Mouse (Mus musculus) MEL (cell line): ENCODE results near the gene Dnajc28. TPM values are rescaled to one million over a fixed set of nuclear protein-coding genes. Genes with fewer than 3 reads are reported as not detected.
A peak's percentile ranks its signal among the peaks of the same experiment; 100 is the strongest.

Experiments
- DNase-seq: peaks from one replicate; pipeline ENCODE4 v3.0.0; 2011; ENCODE audit warnings: low read depth, low spot score
- H3K27ac ChIP-seq: 2 replicates; pipeline ENCODE4 v1.5.1; 2012; ENCODE audit warnings: low read depth, mild to moderate bottlenecking, control low read depth, low read length, moderate library complexity; ENCODE audit not compliant: control insufficient read depth
- H3K27me3 ChIP-seq, 2 experiments: fragments of 150-350 bp in 1 of 2; sonication (generic) in 1 of 2; 2 replicates each; pipeline ENCODE4 v1.6.1; 2012; ENCODE audit warnings: low read length in 2 of 2, mild to moderate bottlenecking in 2 of 2, improper control_type of control experiment in 1 of 2, moderate library complexity in 1 of 2; ENCODE audit not compliant: insufficient read depth in 2 of 2, control insufficient read depth in 1 of 2
- H3K36me3 ChIP-seq, 2 experiments: 2 replicates each; pipeline ENCODE4 v1.6.1; 2012 to 2014; ENCODE audit warnings: low read length in 2 of 2, improper control_type of control experiment in 1 of 2, inconsistent platforms in 1 of 2, mild to moderate bottlenecking in 1 of 2; ENCODE audit not compliant: insufficient read depth in 2 of 2, control insufficient read depth in 1 of 2
- H3K4me1 ChIP-seq, 2 experiments: fragments of 150-350 bp in 1 of 2; sonication (generic) in 1 of 2; 2 replicates each; pipeline ENCODE4 v1.6.1; 2012; ENCODE audit warnings: low read length in 2 of 2, improper control_type of control experiment in 1 of 2, mild to moderate bottlenecking in 1 of 2; ENCODE audit not compliant: insufficient read depth in 2 of 2, control insufficient read depth in 1 of 2
- H3K4me3 ChIP-seq, 2 experiments: fragments of 150-350 bp in 1 of 2; sonication (generic) in 1 of 2; 2 replicates each; pipeline ENCODE4 v1.5.1; 2012; ENCODE audit warnings: low read depth in 2 of 2, low read length in 2 of 2, mild to moderate bottlenecking in 2 of 2, moderate library complexity in 2 of 2, control low read depth in 1 of 2, improper control_type of control experiment in 1 of 2; ENCODE audit not compliant: control insufficient read depth in 1 of 2, insufficient read depth in 1 of 2
- H3K79me2 ChIP-seq: 2 replicates; pipeline ENCODE4 v1.6.1; 2012; ENCODE audit warnings: mild to moderate bottlenecking, low read length, moderate library complexity; ENCODE audit not compliant: control insufficient read depth, poor library complexity, insufficient read depth
- H3K9ac ChIP-seq: 2 replicates; pipeline ENCODE4 v1.6.1; 2012; ENCODE audit warnings: low read depth, mild to moderate bottlenecking, control low read depth, low read length, moderate library complexity; ENCODE audit not compliant: control insufficient read depth, poor library complexity, severe bottlenecking
- H3K9me3 ChIP-seq: fragments of 150-350 bp; sonication (generic); replicated peaks from 2 replicates; pipeline ENCODE4 v1.6.1; 2012; ENCODE audit warnings: mild to moderate bottlenecking, low read length, improper control_type of control experiment, moderate library complexity; ENCODE audit not compliant: insufficient read depth
- BHLHE40 ChIP-seq: IDR thresholded peaks from 2 replicates; pipeline ENCODE4 v1.6.1; 2012; ENCODE audit warnings: low read depth, mild to moderate bottlenecking, inconsistent platforms, low read length, improper control_type of control experiment, borderline replicate concordance
- CHD2 ChIP-seq: IDR thresholded peaks from 2 replicates; pipeline ENCODE4 v1.6.1; 2011; ENCODE audit warnings: low read length, improper control_type of control experiment
- CTCF ChIP-seq, 3 experiments: IDR thresholded peaks in 2 of 3; conservative IDR thresholded peaks in 1 of 3; 2 replicates each; pipeline ENCODE4 v1.5.1; 2011 to 2012; ENCODE audit warnings: low read length in 3 of 3, low read depth in 2 of 3, mild to moderate bottlenecking in 2 of 3, improper control_type of control experiment in 1 of 3, inconsistent platforms in 1 of 3, mixed read lengths in 1 of 3, moderate library complexity in 1 of 3; ENCODE audit not compliant: control insufficient read depth in 1 of 3, insufficient read depth in 1 of 3, poor library complexity in 1 of 3, severe bottlenecking in 1 of 3
- E2F4 ChIP-seq: IDR thresholded peaks from 2 replicates; pipeline ENCODE4 v1.6.1; 2011; ENCODE audit warnings: low read depth, low read length, improper control_type of control experiment, borderline replicate concordance
- EP300 ChIP-seq, 2 experiments: IDR thresholded peaks; 2 replicates each; pipeline ENCODE4 v1.6.1; 2011; ENCODE audit warnings: improper control_type of control experiment in 2 of 2, low read length in 2 of 2, low read depth in 1 of 2, mild to moderate bottlenecking in 1 of 2
- GATA1 ChIP-seq: IDR thresholded peaks from 2 replicates; pipeline ENCODE4 v1.6.1; 2011; ENCODE audit warnings: low read depth, low read length, improper control_type of control experiment
- KAT2A ChIP-seq: conservative IDR thresholded peaks from 2 replicates; pipeline ENCODE4 v1.6.1; 2012; ENCODE audit warnings: low read depth, low read length, improper control_type of control experiment, inconsistent platforms
- MAFK ChIP-seq: IDR thresholded peaks from 2 replicates; pipeline ENCODE4 v1.6.1; 2011; ENCODE audit warnings: low read depth, mild to moderate bottlenecking, low read length, improper control_type of control experiment, borderline replicate concordance
- MAZ ChIP-seq: IDR thresholded peaks from 2 replicates; pipeline ENCODE4 v1.6.1; 2012; ENCODE audit warnings: low read depth, mild to moderate bottlenecking, inconsistent platforms, low read length, improper control_type of control experiment
- MEF2A ChIP-seq: IDR thresholded peaks from 2 replicates; pipeline ENCODE4 v1.6.1; 2014; ENCODE audit warnings: low read depth, mild to moderate bottlenecking, inconsistent platforms, low read length, improper control_type of control experiment; ENCODE audit not compliant: poor library complexity, insufficient replicate concordance, severe bottlenecking; ENCODE audit errors: extremely low read depth
- MXI1 ChIP-seq: IDR thresholded peaks from 2 replicates; pipeline ENCODE4 v1.6.1; 2011; ENCODE audit warnings: mild to moderate bottlenecking, low read depth, low read length, improper control_type of control experiment
- MYB ChIP-seq: IDR thresholded peaks from 2 replicates; pipeline ENCODE4 v1.6.1; 2011; ENCODE audit warnings: mild to moderate bottlenecking, low read depth, low read length, improper control_type of control experiment
- NELFE ChIP-seq: IDR thresholded peaks from 2 replicates; pipeline ENCODE4 v1.6.1; 2011; ENCODE audit warnings: low read depth, low read length, improper control_type of control experiment
- NRF1 ChIP-seq: IDR thresholded peaks from 2 replicates; pipeline ENCODE4 v1.6.1; 2014; ENCODE audit warnings: low read depth, mild to moderate bottlenecking, inconsistent platforms, low read length, improper control_type of control experiment, moderate library complexity; ENCODE audit not compliant: poor library complexity, insufficient read depth, severe bottlenecking
- RAD21 ChIP-seq: IDR thresholded peaks from 2 replicates; pipeline ENCODE4 v1.6.1; 2011; ENCODE audit warnings: mild to moderate bottlenecking, low read depth, low read length, improper control_type of control experiment
- RCOR1 ChIP-seq: IDR thresholded peaks from 2 replicates; pipeline ENCODE4 v1.6.1; 2012; ENCODE audit warnings: low read depth, mild to moderate bottlenecking, inconsistent platforms, low read length, improper control_type of control experiment
- SMC3 ChIP-seq: IDR thresholded peaks from 2 replicates; pipeline ENCODE4 v1.6.1; 2011; ENCODE audit warnings: low read depth, low read length, improper control_type of control experiment
- TCF12 ChIP-seq: IDR thresholded peaks from 2 replicates; pipeline ENCODE4 v1.6.1; 2014; ENCODE audit warnings: low read depth, mild to moderate bottlenecking, inconsistent platforms, low read length, improper control_type of control experiment, moderate library complexity
- USF2 ChIP-seq, 2 experiments: IDR thresholded peaks; 2 replicates each; pipeline ENCODE4 v1.6.1; 2011 to 2012; ENCODE audit warnings: improper control_type of control experiment in 2 of 2, low read length in 2 of 2, borderline replicate concordance in 1 of 2, inconsistent platforms in 1 of 2, low read depth in 1 of 2, mild to moderate bottlenecking in 1 of 2; ENCODE audit not compliant: insufficient read depth in 1 of 2
- ZC3H11A ChIP-seq: IDR thresholded peaks from 2 replicates; pipeline ENCODE4 v1.6.1; 2012; ENCODE audit warnings: low read depth, mild to moderate bottlenecking, inconsistent platforms, low read length, improper control_type of control experiment
- ZKSCAN1 ChIP-seq: IDR thresholded peaks from 2 replicates; pipeline ENCODE4 v1.6.1; 2012; ENCODE audit warnings: low read depth, mild to moderate bottlenecking, inconsistent platforms, low read length, improper control_type of control experiment, moderate library complexity
- ZMIZ1 ChIP-seq: IDR thresholded peaks from 2 replicates; pipeline ENCODE4 v1.6.1; 2012; ENCODE audit warnings: low read depth, mild to moderate bottlenecking, inconsistent platforms, low read length, improper control_type of control experiment, moderate library complexity
- polyA plus RNA-seq, 2 experiments: library from polyadenylated mRNA; stranded (reverse) in 1 of 2; unstranded in 1 of 2; fragments of >175 nt in 1 of 2; fragments of >200 nt in 1 of 2; gene quantifications; 2 replicates each; pipeline versions ENCODE4 v1.2.1 to v1.2.4; 2012; ENCODE audit warnings: low replicate concordance in 2 of 2, low read depth in 1 of 2; ENCODE audit not compliant: insufficient read length in 2 of 2, insufficient read depth in 1 of 2, missing spikeins in 1 of 2
- total RNA-seq: library from RNA; depleted of rRNA; stranded (reverse); fragments of 300-350 nt; gene quantifications from 2 replicates; pipeline ENCODE4 v1.2.3, GENCODE M21; 2012

Dnajc28 gene
- total and polyA plus RNA-seq, 3 experiments, result 1.2 to 1.9 TPM; not detected in 1

GRCm38 (mm10) chr16:91620991-91621390 lies 2.2 kb upstream of the Dnajc28 start:
- H3K4me1 ChIP-seq, result peaks cover 0 to 5% of the 10 kb centered on the region in 2 experiments; a peak in 2 of 4 replicates
- H3K27me3 ChIP-seq, result no peaks in the 10 kb centered on the region
- H3K27ac ChIP-seq, result no peak overlapping the region
- no peaks in the 10 kb centered on the region for H3K9me3 ChIP-seq
- H3K4me3 ChIP-seq, result no peak overlapping the region
- H3K36me3 ChIP-seq, result peaks cover 0 to 16% of the 10 kb centered on the region in 2 experiments; a peak in 2 of 4 replicates
- H3K79me2 ChIP-seq, result no peaks in the 10 kb centered on the region
- DNase-seq, result no peak
- TF ChIP-seq MYB (no peak), SMC3 (no peak), GATA1 (no peak), BHLHE40 (no peak), MEF2A (no peak), MAFK (no peak), EP300 (IDR thresholded peaks at IDR 0.05; ENCODE audit: low read depth in 1 of 2, low read length in 2 of 2) (no peak), NRF1 (no peak), MAZ (no peak), RAD21 (no peak)
- H3K9ac ChIP-seq, result no peak overlapping the region

- Histone ChIP-seq H3K4me1 (peaks cover 0 to 5% of the 10 kb centered on the region in 2 experiments; a peak in 2 of 4 replicates), H3K4me3 (no peak overlapping the region)
- DNase-seq, result no peak
These were observed 1.4 kb upstream of the Dnajc28 start for GRCm38 (mm10) chr16:91620185-91620584.

DNA sequence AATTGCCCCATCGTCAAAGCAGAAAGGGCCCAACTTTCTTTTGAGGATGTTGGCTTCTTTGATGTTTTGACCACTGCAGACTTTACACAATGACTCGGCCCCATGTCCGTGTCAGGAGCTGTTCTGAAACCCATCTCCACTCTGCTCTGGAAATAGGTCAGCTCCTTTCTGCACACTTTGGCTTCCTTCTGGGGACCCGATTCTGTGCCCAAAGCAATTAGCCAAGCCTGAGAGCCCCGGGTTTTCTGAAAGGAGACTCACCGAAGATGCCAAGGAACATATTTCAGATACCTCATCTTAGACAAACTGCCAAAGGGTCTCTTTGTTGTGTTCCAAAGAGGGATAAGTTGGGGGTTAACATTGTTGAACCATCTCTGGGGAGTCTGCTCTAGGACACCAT lies 4.3 kb downstream of the Dnajc28 start:
- Histone ChIP-seq H3K9me3 (no peaks in the 10 kb centered on the region), H3K27me3 (no peaks in the 10 kb centered on the region), H3K4me1 (peaks cover 0 to 5% of the 10 kb centered on the region in 2 experiments; a peak in 2 of 4 replicates), H3K9ac (no peak overlapping the region), H3K27ac (no peak overlapping the region), H3K79me2 (no peaks in the 10 kb centered on the region), H3K36me3 (no peaks in the 10 kb centered on the region), H3K4me3 (no peak overlapping the region)
- TF ChIP-seq RAD21 (no peak), SMC3 (no peak), MEF2A (no peak), TCF12 (no peak), CHD2 (no peak), CTCF (IDR thresholded peaks at IDR 0.05 in 2 of 3, conservative IDR thresholded peaks at IDR 0.05 in 1 of 3; ENCODE audit: control insufficient read depth in 1 of 3, insufficient read depth in 1 of 3, low read depth in 2 of 3, low read length in 3 of 3, poor library complexity in 1 of 3, severe bottlenecking in 1 of 3) (no peak), MXI1 (no peak), USF2 (IDR thresholded peaks at IDR 0.05; ENCODE audit: borderline replicate concordance in 1 of 2, insufficient read depth in 1 of 2, low read depth in 1 of 2, low read length in 2 of 2) (no peak), E2F4 (no peak), NELFE (no peak), RCOR1 (no peak), ZC3H11A (no peak), MYB (no peak), ZMIZ1 (no peak), EP300 (IDR thresholded peaks at IDR 0.05; ENCODE audit: low read depth in 1 of 2, low read length in 2 of 2) (no peak)
- no peak for DNase-seq

More at GRCm38 (mm10) chr16:91620185-91620584, 1.4 kb upstream of the Dnajc28 start:
- TF ChIP-seq MAFK (peak; percentile 87), MAZ (no peak), BHLHE40 (no peak), KAT2A (no peak), ZKSCAN1 (no peak)
- H3K27ac ChIP-seq, result no peak overlapping the region
- no peak overlapping the region for H3K9ac ChIP-seq
- no peaks in the 10 kb centered on the region for H3K27me3 ChIP-seq
- peaks cover 0 to 14% of the 10 kb centered on the region in 2 experiments; a peak in 2 of 4 replicates for H3K36me3 ChIP-seq
- no peaks in the 10 kb centered on the region for H3K79me2 ChIP-seq
- no peaks in the 10 kb centered on the region for H3K9me3 ChIP-seq
